Mouse (Mus musculus): ENCODE measurements around the gene Snd1. TPM values are rescaled to one million over a fixed set of nuclear protein-coding genes. Genes with fewer than 3 reads are reported as not detected.

Gene Snd1
- total and polyA plus RNA-seq, 3 experiments: 83.7 to 377 (median 210) TPM

- peaks cover 19 to 89% of the 10 kb centered on the region in 2 experiments for H3K36me3 ChIP-seq (replicated peaks in 1 of 2; ENCODE audit: control insufficient read depth in 1 of 2, insufficient read depth in 1 of 2, low read length in 1 of 2)
- no peak for TF ChIP-seq TCF12 (IDR thresholded peaks at IDR 0.05; ENCODE audit: low read depth, low read length)
- no peak for DNase-seq (ENCODE audit: extremely low read depth)
- no peak overlapping the region for H3K4me3 ChIP-seq (replicated peaks in 1 of 3; ENCODE audit: low read depth in 2 of 3, low read length in 2 of 3, poor library complexity in 1 of 3)
- H3K4me2 ChIP-seq (ENCODE audit: insufficient read depth, low read depth, poor library complexity, severe bottlenecking): no peak overlapping the region
- in situ Hi-C loops (cut with MboI; ENCODE audit: low pct_ligation_motif_present, low pct_unique_long_range_greater_than_20kb, low sequenced_read_pairs): no loop called here
- no peaks in the 10 kb centered on the region for H3K79me2 ChIP-seq (replicated peaks; ENCODE audit: control insufficient read depth, extremely low read depth, insufficient read depth, poor library complexity, severe bottlenecking)
- dilution Hi-C loops (cut with MboI; ENCODE audit: extremely low pct_ligation_motif_present, extremely low pct_unique_long_range_greater_than_20kb, low sequenced_read_pairs): no loop called here
- no peak overlapping the region for H3K9ac ChIP-seq (ENCODE audit: insufficient read depth, low read depth)
- H3K27me3 ChIP-seq (replicated peaks): no peaks in the 10 kb centered on the region
- H3K4me1 ChIP-seq (ENCODE audit: control insufficient read depth in 1 of 2, insufficient read depth in 2 of 2): peaks cover 4 to 27% of the 10 kb centered on the region in 2 experiments; a peak in 3 of 4 replicates
- no peak overlapping the region for H3K27ac ChIP-seq (ENCODE audit: insufficient read depth, low read depth)
- H3K9me3 ChIP-seq (replicated peaks; ENCODE audit: low read length): no peaks in the 10 kb centered on the region
Observed at GRCm38 (mm10) chr6:28762132-28762775, 287.3 kb downstream of the Snd1 start.

GRCm38 (mm10) chr6:28766622-28767021 is 291.7 kb downstream of the Snd1 start:
- DNase-seq (ENCODE audit: extremely low read depth): no peak
- Histone ChIP-seq H3K4me1 (ENCODE audit: control insufficient read depth in 1 of 2, insufficient read depth in 2 of 2) (peaks cover 4 to 12% of the 10 kb centered on the region in 2 experiments; a peak in 3 of 4 replicates), H3K27me3 (replicated peaks) (no peaks in the 10 kb centered on the region), H3K79me2 (replicated peaks; ENCODE audit: control insufficient read depth, extremely low read depth, insufficient read depth, poor library complexity, severe bottlenecking) (no peaks in the 10 kb centered on the region), H3K9me3 (replicated peaks; ENCODE audit: low read length) (peaks cover 16% of the 10 kb centered on the region), H3K4me3 (replicated peaks in 1 of 3; ENCODE audit: low read depth in 2 of 3, low read length in 2 of 3, poor library complexity in 1 of 3) (no peak overlapping the region), H3K4me2 (ENCODE audit: insufficient read depth, low read depth, poor library complexity, severe bottlenecking) (no peak overlapping the region), H3K36me3 (replicated peaks in 1 of 2; ENCODE audit: control insufficient read depth in 1 of 2, insufficient read depth in 1 of 2, low read length in 1 of 2) (peaks cover 40 to 96% of the 10 kb centered on the region in 2 experiments), H3K27ac (ENCODE audit: insufficient read depth, low read depth) (no peak overlapping the region), H3K9ac (ENCODE audit: insufficient read depth, low read depth) (no peak overlapping the region)
- dilution Hi-C loops (cut with MboI; ENCODE audit: extremely low pct_ligation_motif_present, extremely low pct_unique_long_range_greater_than_20kb, low sequenced_read_pairs): no loop called here
- no peak for TF ChIP-seq ZMIZ1 (IDR thresholded peaks at IDR 0.05; ENCODE audit: low read depth, low read length)
- in situ Hi-C loops (cut with MboI; ENCODE audit: low pct_ligation_motif_present, low pct_unique_long_range_greater_than_20kb, low sequenced_read_pairs): no loop called here

- Histone ChIP-seq H3K4me1 (ENCODE audit: control insufficient read depth in 1 of 2, insufficient read depth in 2 of 2) (no peaks in the 10 kb centered on the region), H3K9me3 (replicated peaks; ENCODE audit: low read length) (peaks cover 16% of the 10 kb centered on the region), H3K4me2 (ENCODE audit: insufficient read depth, low read depth, poor library complexity, severe bottlenecking) (no peak overlapping the region), H3K79me2 (replicated peaks; ENCODE audit: control insufficient read depth, extremely low read depth, insufficient read depth, poor library complexity, severe bottlenecking) (no peaks in the 10 kb centered on the region), H3K9ac (ENCODE audit: insufficient read depth, low read depth) (no peak overlapping the region), H3K27me3 (replicated peaks) (no peaks in the 10 kb centered on the region), H3K36me3 (replicated peaks in 1 of 2; ENCODE audit: control insufficient read depth in 1 of 2, insufficient read depth in 1 of 2, low read length in 1 of 2) (peaks cover 37 to 93% of the 10 kb centered on the region in 2 experiments), H3K27ac (ENCODE audit: insufficient read depth, low read depth) (no peak overlapping the region), H3K4me3 (replicated peaks in 1 of 3; ENCODE audit: low read depth in 2 of 3, low read length in 2 of 3, poor library complexity in 1 of 3) (no peak overlapping the region)
- in situ Hi-C loops (cut with MboI; ENCODE audit: low pct_ligation_motif_present, low pct_unique_long_range_greater_than_20kb, low sequenced_read_pairs): no loop called here
- TF ChIP-seq NELFE (IDR thresholded peaks at IDR 0.05; ENCODE audit: low read depth, low read length): no peak
- TF ChIP-seq E2F4 (IDR thresholded peaks at IDR 0.05; ENCODE audit: insufficient replicate concordance, low read depth, low read length): no peak
- no peak for TF ChIP-seq BHLHE40 (IDR thresholded peaks at IDR 0.05; ENCODE audit: low read depth, low read length)
- no peak for TF ChIP-seq ETS1 (conservative IDR thresholded peaks at IDR 0.05; ENCODE audit: low read depth, low read length)
- TF ChIP-seq TBP (conservative IDR thresholded peaks at IDR 0.05; ENCODE audit: low read depth, low read length): no peak
- TF ChIP-seq SMC3 (IDR thresholded peaks at IDR 0.05; ENCODE audit: low read depth, low read length): no peak
- no peak for TF ChIP-seq MYC (IDR thresholded peaks at IDR 0.05; ENCODE audit: low read depth, low read length)
- TF ChIP-seq POLR2AphosphoS2 (IDR thresholded peaks at IDR 0.05; ENCODE audit: low read depth, low read length): no peak
- no peak for TF ChIP-seq RCOR1 (conservative IDR thresholded peaks at IDR 0.05; ENCODE audit: low read depth, low read length)
- TF ChIP-seq CTCF (conservative IDR thresholded peaks at IDR 0.05 in 1 of 2, IDR thresholded peaks at IDR 0.05 in 1 of 2; ENCODE audit: low read depth in 2 of 2, low read length in 2 of 2): no peak
- no peak for TF ChIP-seq JUND (conservative IDR thresholded peaks at IDR 0.05; ENCODE audit: low read depth, low read length)
- no peak for TF ChIP-seq KAT2A (IDR thresholded peaks at IDR 0.05; ENCODE audit: insufficient replicate concordance, low read length)
- no peak for TF ChIP-seq GABPA (IDR thresholded peaks at IDR 0.05; ENCODE audit: insufficient replicate concordance, low read depth, low read length)
- TF ChIP-seq USF2 (conservative IDR thresholded peaks at IDR 0.05; ENCODE audit: low read depth, low read length): no peak
- TF ChIP-seq ZC3H11A (IDR thresholded peaks at IDR 0.05; ENCODE audit: low read depth, low read length): no peak
- no peak for TF ChIP-seq HCFC1 (IDR thresholded peaks at IDR 0.05; ENCODE audit: low read depth, low read length)
- no peak for TF ChIP-seq NRF1 (IDR thresholded peaks at IDR 0.05; ENCODE audit: low read depth, low read length)
- TF ChIP-seq UBTF (IDR thresholded peaks at IDR 0.05; ENCODE audit: low read depth, low read length): no peak
- TF ChIP-seq CHD1 (IDR thresholded peaks at IDR 0.05; ENCODE audit: low read depth, low read length): no peak
- TF ChIP-seq EP300 (IDR thresholded peaks at IDR 0.05; ENCODE audit: low read length): no peak
- no peak for DNase-seq (ENCODE audit: extremely low read depth)
- dilution Hi-C loops (cut with MboI; ENCODE audit: extremely low pct_ligation_motif_present, extremely low pct_unique_long_range_greater_than_20kb, low sequenced_read_pairs): no loop called here
Observed at GRCm38 (mm10) chr6:28767891-28768481, 293.0 kb downstream of the Snd1 start.
